Mouse (Mus musculus) liver, adult 2 months (tissue): ENCODE results near the gene Msl1.

Experiments used
- CTCF ChIP-seq: fragments of 200-500 bp; IDR thresholded peaks from 2 replicates; pipeline ENCODE4 v1.5.1; 2011; ENCODE audit warnings: low read depth, low read length, control low read depth
- POLR2A ChIP-seq: fragments of 200-500 bp; IDR thresholded peaks from 2 replicates; pipeline ENCODE4 v1.6.1; 2011; ENCODE audit warnings: low read length, control low read depth; ENCODE audit not compliant: insufficient read depth; ENCODE audit errors: extremely low read depth

GRCm38 (mm10) chr11:98829091-98829775 lies 33.9 kb downstream of the Msl1 start:
- TF ChIP-seq CTCF: peak; percentile 65
- no peak for TF ChIP-seq POLR2A
